Mouse (Mus musculus) G1E (cell line): Measurements from ENCODE around the gene Atp8a1. TPM values are rescaled to one million over a fixed set of nuclear protein-coding genes. Genes with fewer than 3 reads are reported as not detected.

Experiments used
- ATAC-seq: 2 replicates; pipeline ENCODE4 v1.8.0; 2016; ENCODE audit warnings: mild to moderate bottlenecking; ENCODE audit not compliant: insufficient number of reproducible peaks, poor library complexity, low FRiP score, severe bottlenecking; ENCODE audit errors: extremely low read depth
- DNase-seq: peaks from one replicate; pipeline ENCODE4 v3.0.0; 2012; ENCODE audit warnings: low spot score
- H3K27me3 ChIP-seq: 2 replicates; pipeline ENCODE4 v1.6.1; 2012; ENCODE audit warnings: mild to moderate bottlenecking, low read length, inconsistent platforms; ENCODE audit not compliant: insufficient read depth
- H3K36me3 ChIP-seq: replicated peaks from 2 replicates; pipeline ENCODE3; 2012; ENCODE audit warnings: mild to moderate bottlenecking, inconsistent platforms
- H3K4me1 ChIP-seq: 2 replicates; pipeline ENCODE4 v1.6.1; 2012; ENCODE audit warnings: low read depth, low read length, inconsistent platforms, mixed read lengths; ENCODE audit not compliant: insufficient read depth
- H3K4me3 ChIP-seq: 2 replicates; pipeline ENCODE4 v1.5.1; 2012; ENCODE audit warnings: low read depth, mild to moderate bottlenecking, inconsistent platforms, low read length, moderate library complexity, mixed read lengths
- H3K9me3 ChIP-seq: replicated peaks from 2 replicates; pipeline ENCODE4 v1.6.1; 2012; ENCODE audit warnings: inconsistent platforms
- CTCF ChIP-seq: IDR thresholded peaks from 2 replicates; pipeline ENCODE4 v1.5.1; 2012; ENCODE audit warnings: low read depth, low read length, inconsistent platforms, mixed read lengths
- GATA1 ChIP-seq: IDR thresholded peaks from 2 replicates; pipeline ENCODE4 v1.6.1; 2012; ENCODE audit warnings: borderline replicate concordance, low read length, inconsistent platforms, mixed read lengths
- GATA2 ChIP-seq: IDR thresholded peaks from 2 replicates; pipeline ENCODE4 v1.6.1; 2012; ENCODE audit warnings: low read depth, low read length, inconsistent platforms, borderline replicate concordance
- POLR2AphosphoS5 ChIP-seq: IDR thresholded peaks from 2 replicates; pipeline ENCODE4 v1.6.1; 2012; ENCODE audit warnings: low read depth, low read length, inconsistent platforms; ENCODE audit not compliant: insufficient replicate concordance
- TAL1 ChIP-seq: conservative IDR thresholded peaks from 2 replicates; pipeline ENCODE4 v1.6.1; 2012; ENCODE audit warnings: low read depth, low read length, inconsistent platforms, mixed read lengths
- polyA plus RNA-seq: library from polyadenylated mRNA; stranded (reverse); fragments of >175 nt; gene quantifications from 2 replicates; pipeline ENCODE4 v1.2.3, GENCODE M21; 2012
- total RNA-seq, 2 experiments: library from RNA; stranded (forward) in 1 of 2; stranded (reverse) in 1 of 2; fragments of 200-1000 nt in 1 of 2; fragments of >200 nt in 1 of 2; fragmentation: Nextera tagmentation in 1 of 2; gene quantifications; 2 replicates each; pipeline ENCODE4 v1.2.3; 2014 to 2017

The Atp8a1 gene
- total and polyA plus RNA-seq, 3 experiments = 13.5 to 156 (median 75.0) TPM

- DNase-seq = no peak
- TF ChIP-seq TAL1 = no peak
- TF ChIP-seq GATA1 = no peak
- TF ChIP-seq GATA2 = no peak
- no peak for TF ChIP-seq CTCF
- no peak for TF ChIP-seq POLR2AphosphoS5
- Histone ChIP-seq H3K27me3 (no peaks in the 10 kb centered on the region), H3K9me3 (no peaks in the 10 kb centered on the region), H3K4me3 (no peak overlapping the region), H3K4me1 (peaks cover 34% of the 10 kb centered on the region), H3K36me3 (peaks cover 32% of the 10 kb centered on the region)
- ATAC-seq = no peak
Observed at GRCm38 (mm10) chr5:67828356-67828755, 18.9 kb downstream of the Atp8a1 start.

GRCm38 (mm10) chr5:67826935-67827334 is 20.3 kb downstream of the Atp8a1 start:
- Histone ChIP-seq H3K27me3 (no peaks in the 10 kb centered on the region), H3K36me3 (peaks cover 33% of the 10 kb centered on the region), H3K4me1 (peaks cover 35% of the 10 kb centered on the region), H3K9me3 (no peaks in the 10 kb centered on the region), H3K4me3 (no peak overlapping the region)
- no peak for DNase-seq
- TF ChIP-seq GATA2 = no peak
- TF ChIP-seq TAL1 = no peak
- TF ChIP-seq GATA1 = no peak
- no peak for ATAC-seq

GRCm38 (mm10) chr5:67826278-67826677 is 21.0 kb downstream of the Atp8a1 start:
- peaks cover 34% of the 10 kb centered on the region for H3K4me1 ChIP-seq

GRCm38 (mm10) chr5:67824600-67824999 is 22.6 kb downstream of the Atp8a1 start:
- Histone ChIP-seq H3K4me1 (peaks cover 38% of the 10 kb centered on the region), H3K36me3 (peaks cover 31% of the 10 kb centered on the region), H3K9me3 (no peaks in the 10 kb centered on the region), H3K27me3 (no peaks in the 10 kb centered on the region), H3K4me3 (no peak overlapping the region)
- ATAC-seq (no peak), DNase-seq (no peak)
- no peak for TF ChIP-seq TAL1
- no peak for TF ChIP-seq POLR2AphosphoS5
- TF ChIP-seq GATA1 = no peak
- TF ChIP-seq GATA2 = no peak
- no peak for TF ChIP-seq CTCF

More at GRCm38 (mm10) chr5:67826278-67826677, 21.0 kb downstream of the Atp8a1 start:
- H3K36me3 ChIP-seq = peaks cover 29% of the 10 kb centered on the region
- no peaks in the 10 kb centered on the region for H3K27me3 ChIP-seq
- ATAC-seq = no peak
- H3K9me3 ChIP-seq = no peaks in the 10 kb centered on the region
- DNase-seq = no peak
- H3K4me3 ChIP-seq = no peak overlapping the region
- TF ChIP-seq CTCF (no peak), GATA1 (no peak), POLR2AphosphoS5 (no peak), TAL1 (no peak), GATA2 (no peak)

- TF ChIP-seq TAL1 = no peak
- no peak for TF ChIP-seq CTCF
- no peak for TF ChIP-seq POLR2AphosphoS5
- no peak for TF ChIP-seq GATA1
- no peak for TF ChIP-seq GATA2
- Histone ChIP-seq H3K27me3 (no peaks in the 10 kb centered on the region), H3K36me3 (peaks cover 29% of the 10 kb centered on the region), H3K4me3 (no peak overlapping the region), H3K9me3 (no peaks in the 10 kb centered on the region), H3K4me1 (peaks cover 36% of the 10 kb centered on the region)
- no peak for ATAC-seq
- no peak for DNase-seq
Observed at GRCm38 (mm10) chr5:67823771-67824170, 23.5 kb downstream of the Atp8a1 start.

- Histone ChIP-seq H3K9me3 (no peaks in the 10 kb centered on the region), H3K36me3 (peaks cover 32% of the 10 kb centered on the region), H3K4me1 (peaks cover 34% of the 10 kb centered on the region), H3K27me3 (no peaks in the 10 kb centered on the region), H3K4me3 (no peak overlapping the region)
- ATAC-seq = no peak
- DNase-seq = no peak
- TF ChIP-seq GATA1 = no peak
- no peak for TF ChIP-seq TAL1
- TF ChIP-seq CTCF = no peak
- no peak for TF ChIP-seq GATA2
- TF ChIP-seq POLR2AphosphoS5 = no peak
Observed at GRCm38 (mm10) chr5:67822619-67823018, 24.6 kb downstream of the Atp8a1 start.

GRCm38 (mm10) chr5:67821987-67822401 is 25.2 kb downstream of the Atp8a1 start:
- H3K9me3 ChIP-seq = no peaks in the 10 kb centered on the region

More at GRCm38 (mm10) chr5:67821987-67822401, 25.2 kb downstream of the Atp8a1 start:
- DNase-seq = no peak
- ATAC-seq = no peak
- H3K4me3 ChIP-seq = no peak overlapping the region
- TF ChIP-seq POLR2AphosphoS5 (no peak), TAL1 (no peak), GATA1 (no peak), GATA2 (no peak), CTCF (no peak)
- H3K36me3 ChIP-seq = peaks cover 36% of the 10 kb centered on the region
- no peaks in the 10 kb centered on the region for H3K27me3 ChIP-seq
- peaks cover 39% of the 10 kb centered on the region for H3K4me1 ChIP-seq
